Mouse (Mus musculus) lung, adult 10 weeks (tissue): ENCODE results near the gene Sod2. TPM values are rescaled to one million over a fixed set of nuclear protein-coding genes. Genes with fewer than 3 reads are reported as not detected.

ENCODE experiments used
- polyA plus RNA-seq: library from polyadenylated mRNA; stranded (reverse); fragments of 350-450 nt; fragmentation: Illumina TruSeq; extraction: RNeasy Lipid Tissue Mini Kit (QIAGEN cat#74804); gene quantifications from one replicate; pipeline ENCODE4 v1.2.3, GENCODE M21; 2014; ENCODE audit warnings: low read depth, low replicate concordance; ENCODE audit not compliant: insufficient read depth

Sod2 gene
- 95.5 TPM for polyA plus RNA-seq

GRCm38 (mm10) chr17:13006546-13006945, at the start of gene Sod2:
Gene Sod2, plus strand, starts transcription at chr17:13006846.

GRCm38 (mm10) chr17:12960331-12960873, 46.2 kb upstream of the Sod2 start, which contains the start of gene Acat2:
Gene Acat2, minus strand, starts transcription at chr17:12960747.

GRCm38 (mm10) chr17:12994069-12994468, 12.6 kb upstream of the Sod2 start, which contains the start of gene Wtap:
Gene Wtap, minus strand, starts transcription at chr17:12994169.

GRCm38 (mm10) chr17:13052124-13052813, 45.6 kb downstream of the Sod2 start, which contains the start of gene Gpr31b:
Gene Gpr31b, minus strand, starts transcription at chr17:13052296.

GRCm38 (mm10) chr17:13060804-13061203, 54.2 kb downstream of the Sod2 start, which contains the start of gene Tcp10b:
Gene Tcp10b, plus strand, starts transcription at chr17:13061104.

Other genes with a start within 250 kb of the Sod2 start
- gene Igf2r, start 237.2 kb upstream of the Sod2 start, polyA plus RNA-seq = 8.4 TPM
- not detected for gene Mas1, start 138.7 kb upstream of the Sod2 start, polyA plus RNA-seq
- not detected for gene Mrgprh, start 130.8 kb upstream of the Sod2 start, polyA plus RNA-seq
- gene Pnldc1, start 96.6 kb upstream of the Sod2 start, polyA plus RNA-seq = 0.53 TPM
- 126 TPM for gene Tcp1, start 91.1 kb upstream of the Sod2 start, polyA plus RNA-seq
- gene Mrpl18, start 90.5 kb upstream of the Sod2 start, polyA plus RNA-seq = 36.4 TPM
- gene Acat3, start 66.2 kb upstream of the Sod2 start, polyA plus RNA-seq = 0.56 TPM
- gene Acat2, start 46.1 kb upstream of the Sod2 start, polyA plus RNA-seq = 27.9 TPM
- gene Wtap, start 12.7 kb upstream of the Sod2 start, polyA plus RNA-seq = 59.6 TPM
- gene Gpr31b, start 45.5 kb downstream of the Sod2 start, polyA plus RNA-seq = not detected
- 0.10 TPM for gene Tcp10b, start 54.3 kb downstream of the Sod2 start, polyA plus RNA-seq
- gene Unc93a, start 125.0 kb downstream of the Sod2 start, polyA plus RNA-seq = 0.11 TPM
- not detected for gene Smok2a, start 214.3 kb downstream of the Sod2 start, polyA plus RNA-seq
- not detected for gene Smok2b, start 223.4 kb downstream of the Sod2 start, polyA plus RNA-seq